Mouse (Mus musculus) frontal cortex, postnatal 14 days (tissue): ENCODE measurements around the gene Mlh3.

Experiments used
- DNase-seq, 2 experiments: peaks; one replicate each; pipeline ENCODE4 v3.0.0; 2022; ENCODE audit warnings: low spot score in 2 of 2

Mlh3 gene

DNA sequence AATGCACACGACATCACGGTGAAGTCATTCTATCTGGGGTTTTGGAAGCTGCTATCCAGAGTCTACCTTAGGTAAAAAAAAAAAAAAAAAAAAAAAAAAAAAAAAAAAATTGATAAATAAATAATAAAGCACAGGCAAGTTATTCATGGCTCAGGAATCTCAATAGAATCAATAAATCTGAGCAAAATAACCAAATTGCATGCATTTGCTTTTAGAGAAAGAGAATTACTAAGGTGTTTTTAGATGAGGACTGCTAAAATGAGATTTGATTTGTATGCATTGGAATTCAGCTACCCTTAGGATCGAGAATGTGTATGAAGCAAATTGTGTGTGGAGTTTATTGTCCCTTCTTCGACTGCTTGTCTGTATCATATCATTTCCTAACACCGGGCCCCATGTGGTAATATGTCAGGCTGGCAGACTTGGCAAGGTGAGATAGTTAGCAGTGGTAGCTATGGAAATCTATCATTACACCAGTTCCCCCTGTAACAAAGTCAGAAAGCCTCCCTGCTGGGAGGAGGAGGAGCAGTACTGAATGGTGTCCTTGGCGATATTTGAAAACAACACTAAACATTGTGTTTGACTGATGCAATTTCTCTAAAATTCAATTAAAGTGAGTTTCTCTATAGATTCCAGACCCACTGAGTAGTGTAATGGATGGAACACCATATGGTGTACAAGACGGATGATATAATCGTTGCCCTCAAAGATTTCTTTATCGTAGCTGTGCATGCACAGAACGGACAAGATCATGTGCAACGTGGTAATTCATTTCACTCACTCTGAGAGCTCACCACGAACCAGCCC, 10.6 kb upstream of the Mlh3 start:
- DNase-seq = no peak

DNA sequence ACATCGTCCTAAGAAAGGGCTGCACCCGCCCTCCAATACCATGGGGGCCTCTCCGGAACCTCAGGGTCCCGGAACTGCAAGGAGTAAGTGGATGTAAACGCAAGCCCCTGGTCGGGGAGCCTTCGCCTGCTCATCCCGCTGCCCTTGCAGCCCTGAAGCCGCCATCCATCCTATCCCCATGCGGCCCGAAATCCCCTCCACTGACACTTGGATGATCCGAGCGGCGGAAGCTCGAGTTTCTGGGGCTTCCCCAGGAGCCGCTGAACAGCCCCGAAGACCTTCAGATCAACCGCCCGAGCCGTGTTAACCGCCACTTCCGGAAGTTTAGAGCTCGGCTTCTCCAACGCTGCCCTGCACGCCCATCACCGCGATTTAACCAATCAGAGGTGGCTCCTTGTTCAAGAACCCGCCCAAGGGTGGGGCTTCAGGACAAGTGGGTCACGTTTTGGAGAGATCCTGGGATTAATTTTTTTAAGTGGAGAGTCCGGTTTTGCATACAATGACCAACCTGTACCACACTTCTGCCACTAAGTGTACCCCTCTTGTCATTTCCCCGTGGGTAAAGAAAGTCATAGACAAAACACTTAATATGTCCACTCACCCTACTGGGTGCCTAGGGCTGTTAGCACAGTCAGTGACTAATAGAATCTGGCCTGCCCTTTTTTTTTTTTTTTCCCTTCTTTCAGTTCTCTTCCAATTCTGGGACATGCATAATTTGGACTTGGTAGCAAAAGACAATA, 9.9 kb upstream of the Mlh3 start:
- peak; percentile 93 to 97 for DNase-seq

DNA sequence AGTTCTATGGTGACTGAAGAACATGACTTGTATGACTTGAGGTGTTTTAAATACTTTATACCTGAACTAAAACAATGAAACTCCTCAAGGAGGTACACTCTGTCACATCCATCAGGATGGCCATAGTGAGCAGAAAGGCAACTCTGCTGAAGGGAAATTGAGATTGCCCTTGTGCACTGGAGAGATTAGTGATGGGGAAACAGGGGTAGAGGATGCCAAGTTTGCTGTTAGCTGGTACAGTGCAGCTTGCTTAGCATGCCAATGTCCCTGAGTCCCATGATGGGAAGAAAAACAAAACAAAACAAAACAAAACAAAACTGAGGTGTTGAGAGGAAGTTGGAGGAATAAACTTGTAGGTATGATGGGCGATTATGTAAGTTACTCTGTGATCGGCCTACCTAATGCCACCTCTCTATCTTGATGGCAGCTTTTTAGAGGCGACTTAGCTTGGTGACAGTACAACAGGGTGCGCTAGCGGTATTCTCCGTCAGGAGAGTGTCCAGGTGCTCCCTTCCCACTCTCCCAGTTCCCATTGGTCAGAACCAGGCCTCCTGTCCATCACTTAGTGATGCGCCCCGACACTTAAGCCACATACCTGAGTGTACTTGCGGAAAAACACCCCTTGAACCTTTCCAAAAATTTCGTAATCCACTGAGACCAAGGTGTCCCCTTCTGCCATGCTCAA, 9.1 kb upstream of the Mlh3 start:
- DNase-seq = no peak

DNA sequence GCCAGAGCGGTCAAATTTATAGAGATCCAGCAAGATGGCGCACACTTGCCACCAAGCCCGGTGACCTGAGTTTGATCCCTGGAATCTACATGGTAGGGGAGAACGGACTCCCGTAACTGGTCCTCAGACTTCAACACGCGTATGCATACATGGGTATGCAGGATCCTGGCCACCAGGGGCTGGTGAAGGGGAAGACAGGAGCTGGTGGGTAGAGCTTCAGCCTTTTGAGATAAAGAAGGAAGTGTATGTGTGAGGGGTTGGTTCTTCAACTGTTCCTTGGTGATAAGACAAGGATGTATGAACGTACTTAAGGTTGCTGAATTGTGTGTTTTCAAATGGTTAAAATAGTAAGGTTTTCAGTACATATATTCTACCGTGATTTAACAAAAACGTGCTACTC, 8.5 kb upstream of the Mlh3 start:
- no peak for DNase-seq

DNA sequence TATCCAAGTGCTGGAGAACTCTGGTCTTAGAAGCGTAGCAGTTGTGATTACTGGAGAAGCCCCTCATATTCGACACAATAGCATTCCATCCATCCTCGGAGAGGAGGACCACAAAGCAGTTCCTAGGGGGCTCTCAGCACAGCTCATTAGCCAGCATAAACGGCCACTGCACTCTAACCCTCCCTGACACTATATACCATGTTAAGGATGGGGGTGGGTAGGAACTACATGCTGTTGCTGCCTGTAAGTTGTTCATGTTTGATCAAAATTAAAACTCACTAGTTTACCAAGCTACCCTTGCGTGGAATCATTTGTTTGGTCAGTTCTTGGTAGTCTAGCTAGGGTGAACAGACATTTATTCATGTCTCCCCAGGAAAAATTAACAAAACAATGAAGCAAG, 5.9 kb upstream of the Mlh3 start:
- no peak for DNase-seq

DNA sequence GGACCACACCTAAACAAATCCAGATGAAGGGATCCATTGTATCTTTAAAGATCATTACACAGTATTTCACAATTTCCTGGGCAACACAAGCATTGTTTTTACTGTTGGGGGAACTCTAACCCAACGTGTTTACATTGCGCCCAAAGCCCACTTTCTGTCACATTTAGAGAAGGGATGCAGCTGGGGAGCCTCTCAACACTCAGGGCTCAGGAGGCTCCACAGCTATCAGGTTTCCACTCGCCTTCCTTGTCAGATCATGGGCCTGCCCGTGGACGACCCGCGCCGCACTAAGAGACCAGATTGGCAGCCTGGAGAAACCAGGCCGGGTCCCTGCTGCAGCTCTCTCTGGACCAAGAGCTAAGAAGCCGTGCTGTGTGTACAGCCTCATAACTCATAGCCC, 3.1 kb upstream of the Mlh3 start:
- DNase-seq = no peak

DNA sequence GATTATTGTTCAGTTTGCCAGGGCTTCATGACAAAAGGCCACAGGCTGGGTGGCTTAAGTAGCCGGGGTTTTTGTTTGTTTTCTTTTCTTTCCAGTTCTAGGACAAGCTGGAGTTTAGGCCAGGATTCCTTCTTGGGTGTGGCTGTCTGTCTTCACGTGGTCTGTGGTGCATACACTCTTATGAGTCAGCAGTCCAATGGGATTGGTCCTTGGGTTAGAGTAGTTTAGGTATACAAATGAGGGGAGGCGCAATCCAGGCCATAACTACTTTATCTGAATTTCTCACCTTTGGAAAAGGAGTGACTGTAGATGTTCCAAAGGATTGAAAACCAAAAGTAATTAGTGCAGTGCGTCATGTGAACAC, 1.4 kb upstream of the Mlh3 start:
- no peak for DNase-seq

DNA sequence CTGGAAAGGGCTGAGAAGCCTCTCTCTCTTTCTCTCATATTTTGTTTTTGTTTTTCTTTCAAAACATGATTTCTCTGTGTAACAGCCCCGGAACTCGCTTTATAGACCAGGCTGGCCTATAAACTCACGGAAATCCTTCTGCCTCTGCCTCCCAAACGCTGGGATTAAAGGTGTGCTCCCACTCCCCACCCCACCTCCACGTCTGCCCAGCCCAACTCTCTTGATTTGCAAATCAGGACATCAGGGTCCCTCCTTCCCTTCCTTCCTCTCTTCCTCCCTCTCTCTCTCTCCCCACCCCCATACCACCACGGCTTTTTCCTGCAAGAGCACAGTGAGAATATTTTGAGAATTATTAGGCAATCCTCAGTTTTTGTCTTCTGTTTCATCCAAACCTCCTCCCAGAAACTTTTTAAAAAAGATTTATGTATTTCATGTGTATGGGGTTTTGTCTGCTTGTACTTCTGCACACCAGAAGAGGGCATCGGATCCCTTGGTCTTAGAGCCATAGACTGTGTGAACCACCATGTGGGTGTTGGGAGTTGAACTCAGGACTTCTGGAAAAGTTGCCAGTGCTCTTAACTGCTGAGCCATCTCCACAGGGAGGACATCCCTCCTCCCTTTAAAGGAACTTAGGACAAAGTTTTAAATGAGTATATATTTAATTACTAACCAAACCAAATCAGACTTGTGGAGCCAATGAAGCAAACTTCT, 888 bp upstream of the Mlh3 start:
- DNase-seq = no peak

DNA sequence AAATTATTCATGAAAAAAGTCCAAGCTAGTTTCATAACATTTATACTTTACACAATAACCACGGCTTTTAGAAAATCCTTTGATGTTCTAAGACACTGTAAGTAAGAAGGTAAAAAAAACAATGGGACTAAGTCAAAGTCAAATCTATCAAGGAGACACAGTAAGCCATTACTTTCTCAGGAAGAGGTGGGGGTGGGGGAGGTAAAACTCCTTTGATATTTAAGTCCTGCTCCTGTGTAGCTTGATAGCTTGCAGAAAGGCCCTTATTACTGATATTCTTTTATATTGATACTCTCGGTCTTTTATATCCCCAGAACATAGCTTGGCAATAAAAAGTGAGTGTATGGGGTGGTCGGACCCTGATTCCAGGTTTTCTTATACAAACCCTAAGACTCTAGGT, 578 bp downstream of the Mlh3 start:
- no peak for DNase-seq

DNA sequence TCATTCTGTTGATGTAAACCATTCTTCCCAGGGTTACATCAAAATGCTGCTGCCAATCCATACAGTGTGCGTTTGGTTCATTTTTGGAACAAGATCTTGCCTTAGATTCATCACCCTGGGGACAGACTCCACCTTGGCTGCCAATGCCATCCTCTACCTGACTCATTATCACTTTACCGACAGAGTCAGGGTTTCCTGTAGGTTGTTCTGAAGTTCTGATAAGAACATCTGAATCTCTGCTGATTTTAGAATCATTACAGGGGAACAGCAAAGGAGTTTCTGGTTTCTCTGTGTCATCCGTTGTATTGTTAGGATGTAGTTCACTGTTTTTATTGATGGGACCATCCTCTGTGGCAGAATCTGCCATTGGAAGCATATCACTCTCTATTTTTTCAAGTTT, 4.2 kb downstream of the Mlh3 start:
- no peak for DNase-seq

DNA sequence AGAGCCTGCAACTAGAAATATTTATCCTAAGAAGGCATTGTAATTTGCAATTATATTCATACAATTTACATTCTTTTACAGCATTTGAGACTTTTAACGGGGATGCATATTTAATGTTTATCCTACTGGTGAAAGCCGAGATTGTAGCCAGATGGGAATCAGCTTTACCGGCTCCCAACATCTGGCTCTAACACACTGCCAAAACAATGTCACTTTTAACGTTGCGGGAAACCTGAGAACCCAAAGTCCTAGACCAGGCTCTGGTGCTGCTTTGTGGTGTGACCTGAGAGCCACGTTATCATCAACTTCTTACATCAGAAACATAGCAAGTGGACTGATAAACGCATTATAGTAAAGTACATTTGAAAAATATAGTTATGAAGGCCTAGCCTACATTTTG, 5.5 kb downstream of the Mlh3 start:
- no peak for DNase-seq

DNA sequence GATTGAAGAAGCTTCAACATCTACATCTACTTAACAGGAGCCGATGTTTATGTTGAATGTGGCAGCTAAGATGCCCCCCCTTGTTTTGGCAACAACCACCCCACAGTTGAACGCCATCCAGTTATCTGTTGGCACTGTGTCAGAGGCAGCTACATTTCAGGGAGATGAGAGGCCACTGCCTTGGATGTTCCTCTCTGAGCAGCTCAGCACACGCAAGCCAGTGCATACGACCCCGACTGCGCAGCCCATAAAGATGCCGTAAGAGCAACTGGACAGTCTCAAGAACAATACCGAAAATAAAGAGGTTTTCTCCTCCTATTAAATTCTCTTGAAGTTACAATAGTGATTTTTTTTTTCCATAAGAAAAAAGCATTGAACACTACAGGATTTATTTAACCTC, 5.9 kb downstream of the Mlh3 start:
- no peak for DNase-seq

DNA sequence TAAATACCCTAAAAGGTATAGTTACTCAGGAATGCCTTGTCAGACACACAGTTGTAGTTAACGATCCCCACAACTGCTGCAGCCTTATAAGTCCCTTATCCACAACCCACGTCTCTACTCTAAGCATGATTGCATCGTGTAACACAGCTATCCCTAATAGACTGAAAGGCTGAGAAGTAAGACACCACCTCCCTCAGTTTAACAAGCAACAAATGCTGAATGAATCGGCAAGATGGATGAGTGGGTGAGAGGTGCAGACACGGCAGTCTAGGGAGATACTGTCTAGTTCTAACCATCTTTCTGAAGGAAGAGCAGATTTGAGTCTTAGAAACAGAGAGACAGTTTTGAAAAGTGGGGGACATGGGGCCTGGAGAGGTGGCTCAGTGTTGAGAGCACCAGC, 7.2 kb downstream of the Mlh3 start:
- DNase-seq = no peak

DNA sequence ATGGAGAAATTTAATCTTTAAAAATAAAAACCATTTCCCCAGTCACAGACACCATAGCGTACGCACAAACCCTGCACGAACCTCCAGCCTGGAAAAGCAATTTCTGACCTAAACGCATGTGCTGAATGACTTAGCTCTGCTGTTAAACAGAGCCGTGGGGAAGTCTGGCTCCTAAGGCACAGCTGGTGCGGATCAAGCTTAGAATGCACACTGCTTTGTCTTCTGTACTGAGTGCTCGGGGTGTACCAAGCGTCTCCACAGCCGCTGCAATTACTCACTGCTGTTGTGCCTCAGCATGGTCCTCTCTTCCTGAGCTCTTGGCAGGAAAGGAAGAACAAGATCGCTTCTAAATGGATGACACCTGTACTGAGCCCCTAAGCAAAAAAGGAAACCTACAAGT, 7.9 kb downstream of the Mlh3 start:
- no peak for DNase-seq

DNA sequence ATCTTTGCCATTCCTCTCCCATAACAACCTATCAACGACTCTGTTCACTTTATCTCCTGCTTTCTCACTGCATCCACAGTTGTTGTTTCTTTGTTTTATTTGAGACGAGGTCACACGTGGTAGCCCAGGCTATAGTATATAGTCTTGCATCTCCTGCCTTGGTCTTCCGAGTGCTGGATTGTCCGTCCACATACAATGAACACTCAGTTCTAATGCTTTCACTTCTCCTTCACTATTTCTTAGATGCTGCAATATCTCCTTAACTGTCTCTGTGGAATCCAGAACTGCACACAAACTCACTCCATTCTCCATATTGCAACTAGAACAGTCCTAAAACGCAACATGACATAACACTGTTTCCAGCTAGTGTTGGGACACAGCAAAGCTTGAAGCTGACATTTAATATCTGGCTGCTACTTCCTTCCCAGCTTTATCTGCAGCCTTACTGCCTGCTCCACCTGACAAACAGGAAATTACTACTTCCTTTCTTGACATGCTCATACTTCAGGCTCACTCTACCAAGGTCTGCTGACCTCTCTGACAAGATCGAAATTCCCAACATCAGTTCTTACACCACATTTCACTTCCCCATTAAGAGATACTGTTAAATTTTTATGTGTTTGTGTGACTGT, 13.3 kb downstream of the Mlh3 start:
- DNase-seq = no peak

DNA sequence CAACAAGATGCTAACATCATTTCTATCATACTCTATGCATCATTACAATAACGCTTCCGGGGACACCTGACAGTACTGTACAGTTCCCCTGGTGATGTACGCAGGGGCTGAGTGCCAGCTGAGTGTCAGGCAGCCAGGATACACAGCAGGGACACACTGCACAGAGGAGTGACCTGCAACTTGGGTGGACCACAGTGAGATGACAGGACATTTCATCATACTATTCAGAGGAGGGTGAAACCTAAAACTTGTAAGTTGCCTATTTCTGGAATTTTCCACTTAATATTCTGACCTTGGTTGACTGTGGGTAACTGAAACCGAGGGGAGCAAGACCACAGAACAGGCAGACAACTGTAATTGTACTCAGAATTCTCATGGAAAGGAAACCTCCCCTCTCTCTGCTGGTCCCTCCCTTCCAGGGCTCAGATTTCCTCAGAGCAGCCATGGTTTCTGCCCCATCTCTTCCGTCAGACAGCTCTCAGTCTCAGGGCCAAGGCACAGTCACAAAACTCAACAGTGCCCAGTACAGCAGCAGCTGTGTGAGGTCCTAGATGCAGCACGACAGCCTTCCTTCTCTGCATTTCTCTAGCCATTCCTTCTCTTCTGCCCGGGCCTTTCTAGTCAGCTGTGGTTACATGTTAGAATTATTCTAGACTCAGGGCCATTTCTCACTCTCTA, 14.2 kb downstream of the Mlh3 start:
- no peak for DNase-seq

DNA sequence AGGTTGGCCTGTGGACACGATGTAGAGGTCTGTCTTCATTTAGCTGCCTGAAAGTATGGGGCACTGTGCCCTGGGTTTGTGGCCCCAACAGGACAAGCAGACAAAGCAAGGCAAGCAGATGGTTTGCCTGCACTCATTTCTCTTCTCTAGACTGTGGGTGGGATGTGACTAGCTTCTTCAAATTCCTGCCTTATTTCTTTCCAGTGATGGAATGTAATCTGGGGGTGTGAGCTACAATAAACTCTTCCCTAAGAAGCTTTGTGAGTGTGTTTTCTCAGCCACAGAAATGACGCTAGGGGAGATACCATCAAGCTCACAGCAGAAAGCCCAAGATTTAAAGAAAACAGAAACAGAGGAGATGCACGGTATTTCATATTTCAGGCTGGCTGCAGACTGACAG, 18.3 kb downstream of the Mlh3 start:
- DNase-seq = no peak

DNA sequence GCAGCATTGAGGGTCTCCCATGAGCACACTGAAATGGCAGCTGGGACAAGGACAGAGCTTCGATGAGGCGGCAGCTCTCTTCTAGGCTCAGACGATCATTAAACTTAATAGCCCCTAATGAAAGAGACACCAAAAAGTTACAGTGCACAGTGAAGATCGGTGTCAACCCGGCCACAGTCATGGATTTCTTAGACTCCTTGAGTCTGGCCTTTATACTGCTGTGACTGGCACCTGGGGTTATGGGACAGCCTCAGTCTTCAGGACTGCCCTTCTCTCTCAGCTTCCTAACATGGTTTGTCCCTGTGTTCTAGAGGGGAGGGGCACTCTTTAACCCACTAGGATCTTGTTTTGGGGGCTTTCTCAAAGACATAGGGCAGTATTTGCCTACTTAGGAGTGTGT, 32.8 kb downstream of the Mlh3 start:
- no peak for DNase-seq

DNA sequence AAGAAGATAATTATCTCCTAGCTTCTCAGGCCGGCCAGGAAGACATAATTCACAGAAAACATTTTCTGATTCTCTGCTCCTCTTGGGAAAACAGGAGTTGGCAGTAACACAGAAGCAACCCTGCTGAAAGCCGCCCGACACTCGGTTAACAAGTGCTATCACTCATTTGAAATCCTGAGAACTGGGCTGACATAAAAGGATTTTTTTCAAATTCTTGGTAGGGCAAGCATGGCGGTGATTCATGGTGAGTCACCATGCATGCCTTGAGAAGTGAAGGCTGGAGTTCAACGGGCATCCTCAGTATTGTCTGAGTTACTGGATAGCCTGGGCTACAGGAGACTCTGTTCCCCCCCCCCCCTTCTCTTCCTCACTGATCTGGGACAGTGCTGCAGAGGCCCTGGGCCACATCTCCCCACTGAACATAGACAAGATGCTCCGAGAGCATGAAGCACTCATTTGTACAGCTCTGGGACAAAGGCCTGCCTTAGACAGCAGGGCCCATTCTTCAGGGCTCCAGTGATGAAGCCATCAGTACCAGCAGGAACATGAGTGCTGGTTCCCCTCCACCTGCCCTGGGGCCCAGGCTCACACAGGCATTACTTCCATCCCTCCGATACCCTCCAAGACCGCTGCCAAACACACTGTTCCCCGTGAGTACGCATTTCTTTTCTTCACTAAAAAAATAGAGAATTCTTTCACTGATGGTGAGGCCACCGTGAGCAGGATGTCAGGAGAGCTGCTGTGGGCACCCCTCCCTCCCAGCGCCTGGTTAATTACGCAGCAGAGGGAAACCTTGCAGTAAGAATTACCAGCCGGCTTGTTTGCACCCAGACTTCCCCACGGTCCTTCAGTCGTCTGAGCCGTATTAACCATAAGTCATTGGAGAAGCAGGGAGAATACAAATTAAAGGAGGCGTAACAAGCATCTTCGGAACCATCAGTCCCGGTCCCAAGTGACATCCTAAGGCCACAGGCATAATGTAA, 36.7 kb downstream of the Mlh3 start:
- no peak for DNase-seq
